Mouse (Mus musculus): ENCODE results near the gene Ptov1. TPM values are rescaled to one million over a fixed set of nuclear protein-coding genes. Genes with fewer than 3 reads are reported as not detected.
A peak's percentile ranks its signal among the peaks of the same experiment; 100 is the strongest.

Ptov1 gene
- total and polyA plus RNA-seq, 3 experiments = 155 to 293 (median 172) TPM

DNA sequence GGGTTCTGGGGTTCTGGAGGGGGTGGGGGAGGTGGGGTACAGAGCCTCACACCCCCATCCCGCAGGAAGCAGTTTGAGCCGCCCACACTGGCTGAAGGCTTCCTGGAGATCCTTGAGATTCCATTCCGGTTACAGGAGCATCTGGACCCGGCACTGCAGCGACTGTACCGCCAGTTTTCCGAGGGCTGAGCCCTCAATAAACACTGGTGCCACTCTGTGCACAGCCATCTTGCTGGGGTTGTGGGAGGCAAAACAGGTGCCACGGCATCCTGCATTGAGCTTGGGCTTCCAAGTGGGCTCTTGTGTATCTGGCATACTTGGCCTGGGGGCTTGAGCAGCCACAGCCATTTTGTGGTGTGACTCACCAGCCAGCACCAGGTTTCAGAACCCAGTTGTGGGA, 7.2 kb downstream of the Ptov1 start:
- Histone ChIP-seq H3K27ac (no peak overlapping the region), H3K9ac (ENCODE audit: low read depth, low read length) (no peak overlapping the region), H3K4me1 (ENCODE audit: control insufficient read depth, insufficient read depth, low read length) (peaks cover 23% of the 10 kb centered on the region), H3K79me2 (replicated peaks; ENCODE audit: control insufficient read depth, insufficient read depth, low read length) (no peaks in the 10 kb centered on the region; the same call in 1 of the 2 replicates), H3K27me3 (ENCODE audit: control insufficient read depth, insufficient read depth, low read length) (no peaks in the 10 kb centered on the region), H3K4me3 (no peak overlapping the region), H3K36me3 (ENCODE audit: control insufficient read depth, insufficient read depth, low read length) (no peaks in the 10 kb centered on the region)
- intact Hi-C loops (cut with DNase I) = no loop called here
- TF ChIP-seq POLR2A (IDR thresholded peaks at IDR 0.05; ENCODE audit: insufficient read depth, low read depth, low read length) (no peak), EP300 (IDR thresholded peaks at IDR 0.05; ENCODE audit: insufficient read depth, low read depth, low read length) (no peak), CTCF (IDR thresholded peaks at IDR 0.05) (no peak)
- WGBS = 55% methylated on average over 8 of the region's 8 CpGs
- no peak for DNase-seq

DNA sequence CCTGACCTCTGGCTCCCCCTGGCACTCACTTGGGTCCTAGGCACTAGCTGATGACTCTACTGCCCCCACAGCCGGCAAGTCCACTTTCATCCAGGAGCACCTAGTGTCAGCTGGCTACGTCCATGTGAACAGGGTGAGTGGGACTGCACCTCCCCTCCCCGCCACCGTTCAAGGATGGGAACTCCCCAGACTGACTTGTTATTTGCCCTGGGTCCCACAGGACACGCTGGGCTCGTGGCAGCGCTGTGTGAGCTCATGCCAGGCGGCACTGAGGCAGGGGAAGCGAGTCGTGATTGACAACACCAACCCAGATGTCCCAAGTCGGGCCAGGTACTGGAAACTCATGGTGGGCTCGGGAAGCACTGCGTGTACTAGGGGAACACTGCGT, 8.2 kb downstream of the Ptov1 start:
- H3K36me3 ChIP-seq (ENCODE audit: control insufficient read depth, insufficient read depth, low read length) = no peaks in the 10 kb centered on the region
- WGBS = 81% methylated on average over 14 of the region's 14 CpGs
- TF ChIP-seq CTCF (IDR thresholded peaks at IDR 0.05) (no peak), POLR2A (IDR thresholded peaks at IDR 0.05; ENCODE audit: insufficient read depth, low read depth, low read length) (no peak), EP300 (IDR thresholded peaks at IDR 0.05; ENCODE audit: insufficient read depth, low read depth, low read length) (no peak)
- intact Hi-C loops (cut with DNase I) = no loop called here
- no peak for DNase-seq
- H3K4me1 ChIP-seq (ENCODE audit: control insufficient read depth, insufficient read depth, low read length) = peaks cover 18% of the 10 kb centered on the region
- no peak overlapping the region for H3K27ac ChIP-seq
- no peak overlapping the region for H3K4me3 ChIP-seq
- H3K79me2 ChIP-seq (replicated peaks; ENCODE audit: control insufficient read depth, insufficient read depth, low read length) = no peaks in the 10 kb centered on the region; the same call in 1 of the 2 replicates
- H3K27me3 ChIP-seq (ENCODE audit: control insufficient read depth, insufficient read depth, low read length) = no peaks in the 10 kb centered on the region
- no peak overlapping the region for H3K9ac ChIP-seq (ENCODE audit: low read depth, low read length)

DNA sequence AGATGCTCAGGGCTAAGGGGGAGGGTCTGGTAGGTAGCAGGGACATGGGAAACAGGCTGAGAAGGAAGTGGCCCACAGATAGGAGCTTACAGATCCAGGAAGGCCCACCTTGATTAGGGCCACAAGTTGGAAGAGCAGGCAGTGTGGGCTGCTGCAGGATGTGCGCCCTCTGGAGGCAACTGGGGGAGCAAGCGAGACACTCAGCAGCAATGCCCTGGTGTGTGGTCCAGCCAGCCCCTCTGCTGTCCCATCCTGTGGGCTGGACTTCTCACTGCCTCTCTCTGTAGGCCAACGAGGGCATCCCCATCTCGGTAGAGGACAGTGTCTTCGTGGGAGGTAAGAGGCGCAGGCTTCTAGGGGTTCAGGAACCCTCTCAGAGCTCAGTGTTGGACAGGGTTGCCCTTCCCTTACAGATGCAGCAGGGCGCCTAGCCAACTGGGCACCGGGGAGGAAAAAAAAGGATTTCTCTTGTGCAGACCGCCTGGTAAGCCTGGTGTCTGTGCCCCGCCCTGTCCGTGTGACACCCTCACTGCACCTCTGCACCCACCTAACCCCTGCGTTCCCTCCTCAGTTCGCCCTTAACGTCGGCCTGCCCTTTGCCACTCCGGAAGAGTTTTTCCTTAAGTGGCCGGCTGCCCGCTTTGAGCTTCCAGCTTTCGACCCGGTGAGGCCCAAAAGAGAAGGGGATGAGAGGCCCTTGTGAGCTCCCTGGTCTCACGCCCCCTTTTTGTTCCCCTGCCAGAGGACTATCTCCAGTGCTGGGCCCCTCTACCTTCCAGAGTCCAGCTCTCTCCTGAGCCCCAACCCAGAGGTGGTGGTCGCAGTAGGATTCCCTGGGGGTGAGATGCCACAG, 8.8 kb downstream of the Ptov1 start:
- no peaks in the 10 kb centered on the region; the same call in 1 of the 2 replicates for H3K79me2 ChIP-seq (replicated peaks; ENCODE audit: control insufficient read depth, insufficient read depth, low read length)
- peaks cover 14% of the 10 kb centered on the region for H3K4me1 ChIP-seq (ENCODE audit: control insufficient read depth, insufficient read depth, low read length)
- TF ChIP-seq CTCF (IDR thresholded peaks at IDR 0.05) (peak; percentile 95), EP300 (IDR thresholded peaks at IDR 0.05; ENCODE audit: insufficient read depth, low read depth, low read length) (no peak)
- H3K9ac ChIP-seq (ENCODE audit: low read depth, low read length) = no peak overlapping the region
- H3K27me3 ChIP-seq (ENCODE audit: control insufficient read depth, insufficient read depth, low read length) = no peaks in the 10 kb centered on the region
- 54% methylated on average over 22 of the region's 22 CpGs for WGBS
- H3K4me3 ChIP-seq = no peak overlapping the region
- DNase-seq = peak in 1 of 2 experiments; percentile 82
- no peaks in the 10 kb centered on the region for H3K36me3 ChIP-seq (ENCODE audit: control insufficient read depth, insufficient read depth, low read length)
- intact Hi-C loops (cut with DNase I) = no loop called here
- no peak overlapping the region for H3K27ac ChIP-seq

DNA sequence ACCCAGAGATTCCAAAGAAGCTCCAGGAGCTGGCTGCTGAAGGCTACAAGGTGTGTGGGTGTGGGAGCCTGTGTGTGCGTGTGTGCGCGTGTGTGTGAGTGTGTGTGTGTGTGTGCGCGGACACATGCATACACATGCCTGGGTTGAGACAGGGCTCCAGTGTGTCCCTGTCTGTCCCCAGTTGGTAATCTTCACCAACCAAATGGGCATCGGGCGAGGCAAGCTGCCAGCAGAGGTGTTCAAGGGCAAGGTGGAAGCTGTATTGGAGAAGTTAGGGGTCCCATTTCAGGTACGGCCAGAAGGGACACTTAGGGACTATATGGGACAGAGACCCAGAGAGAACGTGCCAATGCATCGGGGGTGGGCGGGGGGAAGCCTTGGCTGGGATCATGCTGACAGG, 9.7 kb downstream of the Ptov1 start:
- H3K27ac ChIP-seq = no peak overlapping the region
- no peak overlapping the region for H3K9ac ChIP-seq (ENCODE audit: low read depth, low read length)
- H3K4me1 ChIP-seq (ENCODE audit: control insufficient read depth, insufficient read depth, low read length) = peaks cover 7% of the 10 kb centered on the region
- TF ChIP-seq POLR2A (IDR thresholded peaks at IDR 0.05; ENCODE audit: insufficient read depth, low read depth, low read length) (no peak), CTCF (IDR thresholded peaks at IDR 0.05) (no peak), EP300 (IDR thresholded peaks at IDR 0.05; ENCODE audit: insufficient read depth, low read depth, low read length) (no peak)
- no peak overlapping the region for H3K4me3 ChIP-seq
- H3K36me3 ChIP-seq (ENCODE audit: control insufficient read depth, insufficient read depth, low read length) = no peaks in the 10 kb centered on the region
- no peaks in the 10 kb centered on the region; the same call in 1 of the 2 replicates for H3K79me2 ChIP-seq (replicated peaks; ENCODE audit: control insufficient read depth, insufficient read depth, low read length)
- no peak for DNase-seq
- no peaks in the 10 kb centered on the region for H3K27me3 ChIP-seq (ENCODE audit: control insufficient read depth, insufficient read depth, low read length)
- intact Hi-C loops (cut with DNase I) = loop anchor here (5.0 kb wide), 1 partner anchor 37 kb away; the partner anchor contains the start of gene Fuz
- WGBS = 88% methylated on average over 11 of the region's 11 CpGs

DNA sequence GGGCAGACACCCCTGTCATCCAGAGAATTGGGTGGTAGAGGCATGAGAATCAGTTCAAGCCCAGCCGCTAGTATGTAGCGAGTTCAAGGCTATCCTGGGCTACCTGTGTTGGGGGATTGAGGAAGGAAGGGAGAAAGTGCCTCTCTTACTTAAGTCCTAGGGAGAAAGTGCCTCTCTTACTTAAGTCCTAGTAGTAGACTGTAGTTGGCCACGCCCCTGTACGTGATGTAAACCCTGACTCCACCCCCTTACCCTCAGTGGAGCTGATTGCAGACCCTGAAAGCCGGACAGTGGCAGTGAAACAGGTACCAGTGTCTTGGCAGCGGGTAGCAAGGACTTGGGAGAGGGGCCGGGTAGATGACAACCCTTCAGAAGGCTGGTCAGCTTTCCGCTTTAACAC, 11.7 kb downstream of the Ptov1 start:
- Histone ChIP-seq H3K27me3 (ENCODE audit: control insufficient read depth, insufficient read depth, low read length) (no peaks in the 10 kb centered on the region), H3K27ac (peak overlapping the region; percentile 91), H3K36me3 (ENCODE audit: control insufficient read depth, insufficient read depth, low read length) (no peaks in the 10 kb centered on the region), H3K9ac (ENCODE audit: low read depth, low read length) (0 out of 2 replicates have a peak overlapping the region, but pooled peaks have one; percentile 12), H3K4me1 (ENCODE audit: control insufficient read depth, insufficient read depth, low read length) (peaks cover 6% of the 10 kb centered on the region), H3K4me3 (peak overlapping the region; percentile 83), H3K79me2 (replicated peaks; ENCODE audit: control insufficient read depth, insufficient read depth, low read length) (no peaks in the 10 kb centered on the region)
- 25% methylated on average over 8 of the region's 8 CpGs for WGBS
- DNase-seq = no peak
- intact Hi-C loops (cut with DNase I) = loop anchor here (5.0 kb wide), 1 partner anchor 39 kb away; the partner anchor contains the start of gene Fuz
- TF ChIP-seq POLR2A (IDR thresholded peaks at IDR 0.05; ENCODE audit: insufficient read depth, low read depth, low read length) (0 out of 2 replicates have a peak, but pooled peaks have one; percentile 18), EP300 (IDR thresholded peaks at IDR 0.05; ENCODE audit: insufficient read depth, low read depth, low read length) (no peak), CTCF (IDR thresholded peaks at IDR 0.05) (no peak)

DNA sequence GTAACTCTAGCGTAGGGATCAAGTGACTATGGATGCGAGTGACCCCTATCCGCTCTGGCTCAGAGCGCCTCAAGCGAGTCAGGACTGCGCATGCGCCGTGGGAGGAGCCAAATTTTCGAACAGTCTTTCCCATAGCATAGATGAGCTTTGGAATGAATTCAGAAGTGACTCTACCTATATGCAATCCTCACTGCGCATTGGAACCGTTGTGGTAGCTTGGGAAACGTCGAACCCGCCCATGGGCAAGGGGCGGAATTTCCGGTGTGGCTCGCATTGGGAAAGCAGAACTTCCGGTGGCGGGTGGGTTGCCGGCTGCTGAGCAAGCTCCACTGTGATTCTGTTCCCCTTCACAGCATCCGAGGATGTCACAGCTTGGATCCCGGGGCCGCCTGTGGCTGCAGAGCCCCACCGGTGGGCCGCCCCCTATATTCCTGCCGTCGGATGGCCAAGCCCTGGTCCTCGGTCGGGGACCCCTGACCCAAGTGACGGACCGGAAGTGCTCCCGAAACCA, 12.5 kb downstream of the Ptov1 start, which contains the start of gene Pnkp:
Gene Pnkp (plus strand): TSS at position 98 of the 511 bp plus-strand sequence.
- H3K27me3 ChIP-seq (ENCODE audit: control insufficient read depth, insufficient read depth, low read length) = no peaks in the 10 kb centered on the region
- peak; percentile 88 for TF ChIP-seq POLR2A (IDR thresholded peaks at IDR 0.05; ENCODE audit: insufficient read depth, low read depth, low read length)
- TF ChIP-seq CTCF (IDR thresholded peaks at IDR 0.05) = no peak
- 0 out of 2 replicates have a peak, but pooled peaks have one; percentile 26 for TF ChIP-seq EP300 (IDR thresholded peaks at IDR 0.05; ENCODE audit: insufficient read depth, low read depth, low read length)
- H3K4me3 ChIP-seq = peak within 1 kb of the TSS; percentile 83
- peak within 1 kb of the TSS; percentile 91 for H3K27ac ChIP-seq
- H3K4me1 ChIP-seq (ENCODE audit: control insufficient read depth, insufficient read depth, low read length) = peaks cover 6% of the 10 kb centered on the region
- peak within 1 kb of the TSS; percentile 84 for H3K9ac ChIP-seq (ENCODE audit: low read depth, low read length)
- H3K36me3 ChIP-seq (ENCODE audit: control insufficient read depth, insufficient read depth, low read length) = no peaks in the 10 kb centered on the region
- peak; percentile 89 to 90 for DNase-seq
- peaks cover 3% of the 10 kb centered on the region for H3K79me2 ChIP-seq (replicated peaks; ENCODE audit: control insufficient read depth, insufficient read depth, low read length)
- under 1% methylated on average over 32 of the region's 32 CpGs for WGBS
- intact Hi-C loops (cut with DNase I) = loop anchor here (5.0 kb wide), 1 partner anchor 40 kb away; the partner anchor contains the start of gene Fuz

All from heart, adult 2 months (tissue).